ENCODE assay signal across 9 mouse cellular contexts in the genomic region with DNA sequence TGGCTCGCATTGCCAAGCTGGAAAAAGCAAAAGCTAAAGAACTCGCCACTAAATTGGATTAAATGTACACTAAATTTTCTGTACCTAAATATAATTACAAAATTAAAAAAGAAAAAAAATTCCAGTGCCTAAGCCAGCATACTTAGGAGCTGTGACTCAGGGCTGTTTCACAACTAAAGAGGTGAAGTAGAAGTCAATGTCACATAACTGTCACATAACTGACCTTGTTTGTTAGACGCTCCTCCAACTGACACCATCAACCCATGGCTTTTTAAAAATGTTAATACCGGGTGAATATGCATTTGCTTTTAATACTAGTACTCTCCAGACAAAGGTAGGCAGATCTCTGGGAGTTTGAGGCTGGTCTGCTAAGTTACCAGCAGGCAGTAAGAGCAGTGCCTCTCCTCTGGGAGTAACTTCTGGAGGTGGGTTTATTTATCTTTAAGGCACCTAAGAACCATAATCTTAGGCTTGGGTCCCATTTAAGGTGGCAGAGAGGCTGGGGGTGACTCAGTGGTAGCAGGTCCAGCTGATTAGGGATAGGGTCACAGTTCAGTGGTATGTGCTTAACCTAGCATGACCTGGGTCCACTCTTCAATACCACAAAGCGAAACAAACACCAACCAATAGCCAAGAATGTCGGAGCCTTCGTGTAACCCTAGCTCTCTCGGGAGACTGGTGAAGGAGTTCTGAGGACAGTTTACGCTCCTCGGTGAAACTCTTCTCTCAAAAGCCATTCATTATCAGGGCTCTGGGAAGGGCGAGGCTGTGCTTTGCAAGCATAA. TPM values are rescaled to one million over a fixed set of nuclear protein-coding genes. Genes with fewer than 3 reads are reported as not detected.
A peak's percentile ranks its signal among the peaks of the same experiment; 100 is the strongest.
DNase-seq lines count a peak whose midpoint lies in the region; ATAC-seq and TF ChIP-seq lines count a peak whose summit lies in the region.
"Had no signal": no experiment of that assay in that cellular context is flagged by ENCODE, and none has a peak within 500 bp of the region (broad histone marks: within the 10 kb centered on the region; RNA-seq: fewer than 3 reads in every experiment).

No protein-coding gene starts in this region.

- no peak for DNase-seq in layer of hippocampus, adult 2 months (ENCODE audit: low spot score in 2 of 2)
- no peak for DNase-seq in layer of hippocampus, adult 18-20 months (ENCODE audit: low spot score in 2 of 2)
- DNase-seq in thymus, postnatal 4 days = no peak
- no peak for DNase-seq in left cerebral cortex, adult 8-10 months (ENCODE audit: low spot score in 2 of 2)
- DNase-seq: thymus, postnatal 25 days had no signal

- TF ChIP-seq CTCF in layer of hippocampus, adult 2 months (conservative IDR thresholded peaks at IDR 0.05) = no peak
- no peak for TF ChIP-seq CTCF in olfactory bulb, adult 2 months (IDR thresholded peaks at IDR 0.05; ENCODE audit: insufficient read depth, low read depth, low read length)

- WGBS in limb, embryonic 12.5 days = 75% methylated on average over 11 of the region's 11 CpGs
- 75% methylated on average over 11 of the region's 11 CpGs for WGBS in olfactory bulb, adult 2 months

- H3K9ac ChIP-seq in limb, embryonic 12.5 days (replicated peaks) = peak overlapping the region; percentile 92; the same call in 1 of the 2 replicates

- ATAC-seq in erythroblast, adult 5-6 weeks (replicated peaks; ENCODE audit: low FRiP score, poor library complexity, severe bottlenecking) = peak; percentile 10; the same call in 1 of the 2 replicates
- ATAC-seq in limb, embryonic 12.5 days (ENCODE audit: insufficient number of reproducible peaks, insufficient read depth, low FRiP score, low TSS enrichment, low read depth) = no peak
- no peak for ATAC-seq in megakaryocyte progenitor cell, adult 5-6 weeks (replicated peaks; ENCODE audit: poor library complexity)

- peak overlapping the region; percentile 96; the same call in 1 of the 2 replicates for H3K4me3 ChIP-seq in layer of hippocampus, adult 2 months
- peak overlapping the region; percentile 89 for H3K4me3 ChIP-seq in limb, embryonic 12.5 days (replicated peaks)
- H3K4me3 ChIP-seq in olfactory bulb, adult 2 months (ENCODE audit: insufficient read depth, low read depth, low read length) = 0 out of 2 replicates have a peak overlapping the region, but pooled peaks have one; percentile 15

- no peaks in the 10 kb centered on the region for H3K9me3 ChIP-seq in limb, embryonic 12.5 days

- TF ChIP-seq POLR2A in olfactory bulb, adult 2 months (IDR thresholded peaks at IDR 0.05; ENCODE audit: insufficient read depth, low read depth, low read length) = no peak

- H3K27me3 ChIP-seq in limb, embryonic 12.5 days = no peaks in the 10 kb centered on the region

- H3K36me3 ChIP-seq in limb, embryonic 12.5 days = peaks cover 7% of the 10 kb centered on the region

- H3K27ac ChIP-seq in layer of hippocampus, adult 2 months = no peak overlapping the region
- H3K27ac ChIP-seq in limb, embryonic 12.5 days = no peak overlapping the region
- H3K27ac ChIP-seq in olfactory bulb, adult 2 months (ENCODE audit: insufficient read depth, low read depth, low read length) = no peak overlapping the region

- H3K4me2 ChIP-seq in limb, embryonic 12.5 days = peak overlapping the region; percentile 86

- H3K4me1 ChIP-seq in limb, embryonic 12.5 days (replicated peaks) = peaks cover 16% of the 10 kb centered on the region
- peaks cover 10% of the 10 kb centered on the region; the same call in 1 of the 2 replicates for H3K4me1 ChIP-seq in olfactory bulb, adult 2 months (ENCODE audit: control insufficient read depth, insufficient read depth, low read length)

RNA-seq across cellular contexts. Expression of gene Coq9, which starts 1.5 kb away (rescaled TPM):
- total RNA-seq in layer of hippocampus, adult 2 months (2021) = 10 to 100 TPM; 78.2 to 83.7 TPM
- total RNA-seq in layer of hippocampus, adult 18-20 months (2021) = 10 to 100 TPM; 75.1 to 91.6 TPM
- total RNA-seq in erythroblast, adult 5-6 weeks (2015; ENCODE audit: low replicate concordance) = 4.4 and 10.7 TPM in 2 replicates
- 27.3 and 54.5 TPM in 2 replicates for total RNA-seq in erythroblast, adult 5-6 weeks (2017; ENCODE audit: low replicate concordance)
- polyA plus RNA-seq in limb, embryonic 12.5 days (2016; fragmentation: Nextera tagmentation; extraction: Ambion mirVana) = 61.8 and 64.4 TPM in 2 replicates
- polyA plus RNA-seq in olfactory bulb, adult 2 months (2012; ENCODE audit: insufficient read depth, insufficient read length, low replicate concordance, missing spikeins) = not detected in 2 replicates
- total RNA-seq in left cerebral cortex, adult 8-10 months (2022) = 100 to 1,000 TPM in 1 of 4 experiments, 10 to 100 TPM in 3; 75.6 to 104 (median 90.6) TPM
- 30.4 and 36.1 TPM in 2 replicates for total RNA-seq in megakaryocyte progenitor cell, adult 5-6 weeks (2015)
- 54.2 and 57.8 TPM in 2 replicates for total RNA-seq in megakaryocyte progenitor cell, adult 5-6 weeks (2017)

RNA-seq across cellular contexts. Expression of gene Ciapin1, which starts 1.5 kb away (rescaled TPM):
- total RNA-seq in layer of hippocampus, adult 2 months (2021) = 10 to 100 TPM; 60.9 to 67.2 TPM
- 10 to 100 TPM; 69.4 to 77.1 TPM for total RNA-seq in layer of hippocampus, adult 18-20 months (2021)
- total RNA-seq in erythroblast, adult 5-6 weeks (2015; ENCODE audit: low replicate concordance) = 16.7 and 30.3 TPM in 2 replicates
- 27.0 and 27.2 TPM in 2 replicates for total RNA-seq in erythroblast, adult 5-6 weeks (2017; ENCODE audit: low replicate concordance)
- 145 and 156 TPM in 2 replicates for polyA plus RNA-seq in limb, embryonic 12.5 days (2016; fragmentation: Nextera tagmentation; extraction: Ambion mirVana)
- polyA plus RNA-seq in olfactory bulb, adult 2 months (2012; ENCODE audit: insufficient read depth, insufficient read length, low replicate concordance, missing spikeins) = not detected in 2 replicates
- total RNA-seq in left cerebral cortex, adult 8-10 months (2022) = 10 to 100 TPM; 70.8 to 75.9 (median 72.0) TPM
- total RNA-seq in megakaryocyte progenitor cell, adult 5-6 weeks (2015) = 29.3 and 34.5 TPM in 2 replicates
- total RNA-seq in megakaryocyte progenitor cell, adult 5-6 weeks (2017) = 49.1 and 58.0 TPM in 2 replicates

RNA-seq across cellular contexts. Expression of gene Polr2c, which starts 20.6 kb away (rescaled TPM):
- total RNA-seq in layer of hippocampus, adult 2 months (2021) = 10 to 100 TPM; 69.1 to 71.4 TPM
- total RNA-seq in layer of hippocampus, adult 18-20 months (2021) = 10 to 100 TPM; 66.0 to 73.6 TPM
- total RNA-seq in erythroblast, adult 5-6 weeks (2015; ENCODE audit: low replicate concordance) = 29.8 and 37.4 TPM in 2 replicates
- 26.9 and 36.0 TPM in 2 replicates for total RNA-seq in erythroblast, adult 5-6 weeks (2017; ENCODE audit: low replicate concordance)
- polyA plus RNA-seq in limb, embryonic 12.5 days (2016; fragmentation: Nextera tagmentation; extraction: Ambion mirVana) = 161 and 173 TPM in 2 replicates
- polyA plus RNA-seq in olfactory bulb, adult 2 months (2012; ENCODE audit: insufficient read depth, insufficient read length, low replicate concordance, missing spikeins) = not detected in 2 replicates
- 10 to 100 TPM; 64.6 to 75.4 (median 67.0) TPM for total RNA-seq in left cerebral cortex, adult 8-10 months (2022)
- 64.3 and 66.4 TPM in 2 replicates for total RNA-seq in megakaryocyte progenitor cell, adult 5-6 weeks (2015)
- total RNA-seq in megakaryocyte progenitor cell, adult 5-6 weeks (2017) = 55.2 and 65.0 TPM in 2 replicates

RNA-seq across cellular contexts. Expression of gene Ccl17, which starts 26.4 kb away (rescaled TPM):
- 1 to 10 TPM; 3.4 to 6.0 TPM for total RNA-seq in layer of hippocampus, adult 2 months (2021)
- total RNA-seq in layer of hippocampus, adult 18-20 months (2021) = 1 to 10 TPM; 4.7 to 4.9 TPM
- total RNA-seq in erythroblast, adult 5-6 weeks (2015; ENCODE audit: low replicate concordance) = not detected in 2 replicates
- 0.77 TPM in 1 of 2 replicates, not detected in the other for total RNA-seq in erythroblast, adult 5-6 weeks (2017; ENCODE audit: low replicate concordance)
- polyA plus RNA-seq in limb, embryonic 12.5 days (2016; fragmentation: Nextera tagmentation; extraction: Ambion mirVana) = not detected in 2 replicates
- polyA plus RNA-seq in olfactory bulb, adult 2 months (2012; ENCODE audit: insufficient read depth, insufficient read length, low replicate concordance, missing spikeins) = not detected in 2 replicates
- total RNA-seq in left cerebral cortex, adult 8-10 months (2022) = 10 to 100 TPM in 1 of 4 experiments, 1 to 10 TPM in 3; 8.3 to 13.8 (median 9.6) TPM
- 0.34 and 1.5 TPM in 2 replicates for total RNA-seq in megakaryocyte progenitor cell, adult 5-6 weeks (2015)
- total RNA-seq in megakaryocyte progenitor cell, adult 5-6 weeks (2017) = not detected in 2 replicates

RNA-seq across cellular contexts. Expression of gene Dok4, which starts 39.5 kb away (rescaled TPM):
- total RNA-seq in layer of hippocampus, adult 2 months (2021) = 10 to 100 TPM; 24.1 to 26.4 TPM
- total RNA-seq in layer of hippocampus, adult 18-20 months (2021) = 10 to 100 TPM; 21.5 to 23.8 TPM
- 1.2 and 1.5 TPM in 2 replicates for total RNA-seq in erythroblast, adult 5-6 weeks (2015; ENCODE audit: low replicate concordance)
- 4.0 and 6.0 TPM in 2 replicates for total RNA-seq in erythroblast, adult 5-6 weeks (2017; ENCODE audit: low replicate concordance)
- polyA plus RNA-seq in limb, embryonic 12.5 days (2016; fragmentation: Nextera tagmentation; extraction: Ambion mirVana) = 18.9 and 20.0 TPM in 2 replicates
- not detected in 2 replicates for polyA plus RNA-seq in olfactory bulb, adult 2 months (2012; ENCODE audit: insufficient read depth, insufficient read length, low replicate concordance, missing spikeins)
- total RNA-seq in left cerebral cortex, adult 8-10 months (2022) = 10 to 100 TPM; 15.1 to 18.3 (median 17.3) TPM
- 0.49 TPM in 1 of 2 replicates, not detected in the other for total RNA-seq in megakaryocyte progenitor cell, adult 5-6 weeks (2015)
- 0.14 and 0.37 TPM in 2 replicates for total RNA-seq in megakaryocyte progenitor cell, adult 5-6 weeks (2017)

Comparison
In these comparisons a context has a peak if more than half of its experiments do, and no peak if none do; other contexts are left out.
1. H3K4me3 ChIP-seq: peak in every context shown above with its lines; median percentile 96 in layer of hippocampus, adult 2 months; 89 in limb, embryonic 12.5 days; 15 in olfactory bulb, adult 2 months.